Mouse (Mus musculus) testis, adult 2 months (tissue): ENCODE data around the gene Ulk1.

Experiments
- CTCF ChIP-seq: fragments of 200-500 bp; IDR thresholded peaks from 2 replicates; pipeline ENCODE4 v1.5.1; 2012; ENCODE audit warnings: low read depth, mild to moderate bottlenecking, inconsistent platforms, low read length, moderate library complexity; ENCODE audit not compliant: control insufficient read depth, insufficient read depth, insufficient replicate concordance
- POLR2A ChIP-seq: fragments of 200-500 bp; IDR thresholded peaks from 2 replicates; pipeline ENCODE4 v1.6.1; 2012; ENCODE audit warnings: low read depth, mild to moderate bottlenecking, inconsistent platforms, low read length, moderate library complexity; ENCODE audit not compliant: control insufficient read depth

DNA sequence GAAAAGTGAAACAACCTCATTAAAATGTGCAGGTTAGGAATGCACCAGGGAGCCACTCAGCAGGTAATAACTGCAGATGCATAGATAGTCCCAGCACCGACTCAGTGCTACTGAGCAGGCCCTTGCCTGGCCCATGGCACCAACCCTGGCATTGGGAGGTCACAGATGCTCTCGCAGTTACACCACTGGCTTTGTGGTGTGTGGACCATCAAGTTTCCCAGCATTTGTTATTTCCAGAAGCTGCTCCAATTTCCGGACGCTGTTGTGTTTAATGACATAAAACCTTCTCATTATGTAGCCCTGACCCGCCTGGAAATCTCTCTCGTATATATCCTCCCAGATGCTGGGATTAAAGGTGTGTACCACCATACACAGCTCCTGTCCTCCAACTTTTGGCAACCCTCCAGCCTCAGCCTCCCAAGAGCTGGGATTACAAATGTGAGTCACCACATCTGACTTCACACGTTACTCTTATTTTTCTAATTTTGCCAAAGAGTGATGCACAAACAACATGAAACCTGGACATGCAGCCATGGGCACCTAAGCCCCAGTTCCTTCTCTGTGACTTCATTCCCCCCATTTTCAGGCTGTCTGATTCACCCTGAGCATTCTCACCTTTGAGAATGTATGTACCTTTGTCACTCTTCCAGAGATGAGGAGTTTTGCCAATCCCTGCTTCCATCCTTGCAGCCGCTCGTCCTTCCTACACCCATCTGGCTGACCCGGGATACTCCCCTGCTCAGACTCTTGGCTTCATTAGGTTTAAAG lies 29.0 kb downstream of the Ulk1 start:
- no peak for TF ChIP-seq CTCF
- TF ChIP-seq POLR2A: no peak
